Mouse (Mus musculus) ES-Bruce4 (cell line): ENCODE results near the gene Samd4b.

Experiments
- CTCF ChIP-seq: IDR thresholded peaks from one replicate; pipeline ENCODE4 v1.8.1; 2011; ENCODE audit warnings: low read depth, low read length
- EP300 ChIP-seq: IDR thresholded peaks from 2 replicates; pipeline ENCODE4 v1.6.1; 2011; ENCODE audit warnings: low read depth, low read length; ENCODE audit not compliant: insufficient read depth
- POLR2A ChIP-seq: IDR thresholded peaks from one replicate; pipeline ENCODE4 v1.8.1; 2011; ENCODE audit warnings: low read length; ENCODE audit not compliant: insufficient read depth

- no peak for TF ChIP-seq EP300
- TF ChIP-seq POLR2A, result no peak
- TF ChIP-seq CTCF, result no peak
Observed at GRCm38 (mm10) chr7:28464416-28465212, 133.3 kb downstream of the Samd4b start.
